Mouse (Mus musculus): ENCODE measurements around the gene Hs6st1. TPM values are rescaled to one million over a fixed set of nuclear protein-coding genes. Genes with fewer than 3 reads are reported as not detected.

Gene Hs6st1
- polyA plus RNA-seq, 1 experiment from 2014 or later: 8.3 TPM

Small RNA genes lying within 50 kb of the gene (microRNA-seq; reads per million reads assigned to microRNA genes)
- gene Mir6897: 2.2 reads per million, percentile 24 among the genes with 10 or more reads in this experiment

Other genes starting within 250 kb of the Hs6st1 start
- gene Uggt1, start 176.3 kb downstream of the Hs6st1 start, polyA plus RNA-seq (2014; fragmentation: Nextera tagmentation; extraction: Ambion mirVana): 71.5 and 75.3 TPM in 2 replicates
- 13.4 and 16.2 TPM in 2 replicates for gene Neurl3, start 206.3 kb downstream of the Hs6st1 start, polyA plus RNA-seq (2014; fragmentation: Nextera tagmentation; extraction: Ambion mirVana)
- 2.2 and 3.2 TPM in 2 replicates for gene Arid5a, start 239.3 kb downstream of the Hs6st1 start, polyA plus RNA-seq (2014; fragmentation: Nextera tagmentation; extraction: Ambion mirVana)

Data from intestine, embryonic 14.5 days (tissue).